ENCODE assay signal across 12 mouse cellular contexts in the genomic region with DNA sequence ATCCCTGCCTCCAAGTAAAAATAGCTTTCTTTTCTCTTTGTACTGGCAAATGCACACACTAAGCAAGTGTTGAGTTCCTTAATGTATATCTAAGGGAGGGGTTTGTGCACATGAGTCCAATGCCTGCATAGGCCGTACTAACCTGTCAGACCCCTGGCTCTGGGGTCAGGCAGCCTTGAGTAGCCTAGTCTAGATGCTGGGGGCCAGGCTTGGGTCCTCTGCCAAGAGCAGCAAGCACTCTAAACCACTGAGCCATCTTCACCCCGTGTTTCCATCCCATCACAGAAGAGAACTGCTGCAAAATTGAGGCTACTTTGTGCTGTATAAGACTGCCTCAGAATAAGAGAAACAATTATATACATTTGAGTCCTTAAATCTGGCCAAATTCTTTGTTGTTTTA.
"Had no signal": no experiment of that assay in that cellular context is flagged by ENCODE, and none has a peak within 500 bp of the region (broad histone marks: within the 10 kb centered on the region; RNA-seq: fewer than 3 reads in every experiment).

No protein-coding gene starts in this region.

- H3K27me3 ChIP-seq: embryonic facial prominence, embryonic 12.5 days; embryonic facial prominence, embryonic 13.5 days; embryonic facial prominence, embryonic 15.5 days; forebrain, embryonic 12.5 days; forebrain, embryonic 13.5 days; forebrain, embryonic 15.5 days had no signal

- H3K4me3 ChIP-seq: embryonic facial prominence, embryonic 10.5 days; embryonic facial prominence, embryonic 12.5 days; embryonic facial prominence, embryonic 13.5 days; embryonic facial prominence, embryonic 15.5 days; erythroblast, embryonic 14.5 days; forebrain, embryonic 10.5 days; forebrain, embryonic 12.5 days; forebrain, embryonic 13.5 days; forebrain, embryonic 15.5 days; gastrocnemius, adult 2 months; heart, embryonic 10.5 days had no signal

- H3K9ac ChIP-seq: embryonic facial prominence, embryonic 12.5 days; embryonic facial prominence, embryonic 13.5 days; embryonic facial prominence, embryonic 15.5 days; forebrain, embryonic 12.5 days; forebrain, embryonic 13.5 days; forebrain, embryonic 15.5 days; forebrain, postnatal 0 days had no signal

- H3K4me1 ChIP-seq: embryonic facial prominence, embryonic 12.5 days; forebrain, embryonic 13.5 days had no signal

- H3K27ac ChIP-seq: embryonic facial prominence, embryonic 10.5 days; embryonic facial prominence, embryonic 12.5 days; embryonic facial prominence, embryonic 13.5 days; embryonic facial prominence, embryonic 15.5 days; forebrain, embryonic 10.5 days; forebrain, embryonic 12.5 days; forebrain, embryonic 13.5 days; forebrain, embryonic 15.5 days; heart, embryonic 10.5 days had no signal
